Mouse (Mus musculus) midbrain, embryonic 16.5 days (tissue): ENCODE data around the gene Aco1. TPM values are rescaled to one million over a fixed set of nuclear protein-coding genes. Genes with fewer than 3 reads are reported as not detected.

Source experiments
- ATAC-seq: fragments of 200-750 bp; cut with Nextera tagmentation; 2 replicates; pipeline ENCODE4 v1.8.0; 2017; ENCODE audit warnings: moderate TSS enrichment
- H3K27ac ChIP-seq: fragments of 300-500 bp; sonication (generic); 2 replicates; pipeline ENCODE4 v1.5.1; 2014; ENCODE audit warnings: mild to moderate bottlenecking, low read length, mixed read lengths
- H3K27me3 ChIP-seq: fragments of 300-500 bp; sonication (generic); 2 replicates; pipeline ENCODE4 v1.6.1; 2014; ENCODE audit warnings: low read depth, low read length, mixed read lengths; ENCODE audit not compliant: control insufficient read depth, insufficient read depth
- H3K36me3 ChIP-seq: fragments of 300-500 bp; sonication (generic); 2 replicates; pipeline ENCODE4 v1.6.1; 2014; ENCODE audit warnings: mild to moderate bottlenecking, low read length, moderate library complexity, mixed read lengths; ENCODE audit not compliant: control insufficient read depth, insufficient read depth
- H3K4me1 ChIP-seq: fragments of 300-500 bp; sonication (generic); 2 replicates; pipeline ENCODE4 v1.6.1; 2014; ENCODE audit warnings: mild to moderate bottlenecking, low read length, mixed read lengths; ENCODE audit not compliant: control insufficient read depth, insufficient read depth
- H3K4me2 ChIP-seq: fragments of 300-500 bp; sonication (generic); 2 replicates; pipeline ENCODE4 v1.6.1; 2014; ENCODE audit warnings: mild to moderate bottlenecking, low read length, mixed read lengths
- H3K4me3 ChIP-seq: fragments of 300-500 bp; sonication (generic); 2 replicates; pipeline ENCODE4 v1.5.1; 2014; ENCODE audit warnings: low read depth, mild to moderate bottlenecking, low read length, moderate library complexity, mixed read lengths
- H3K9ac ChIP-seq: fragments of 300-500 bp; sonication (generic); 2 replicates; pipeline ENCODE4 v1.6.1; 2014; ENCODE audit warnings: low read depth, low read length, mixed read lengths
- H3K9me3 ChIP-seq: fragments of 300-500 bp; sonication (generic); replicated peaks from 2 replicates; pipeline ENCODE4 v1.6.1; 2014; ENCODE audit warnings: mild to moderate bottlenecking, low read length, mixed read lengths; ENCODE audit not compliant: control insufficient read depth, poor library complexity, severe bottlenecking
- WGBS: fragments of 180-500 bp; shearing (Covaris S2); extraction: QIAGEN DNeasy Blood & Tissue Kit; methylation state at CpG from one replicate; pipeline ENCODE4 v1.1.7; 2014; 5-methylcytosine and 5-hydroxymethylcytosine counted together
- polyA plus RNA-seq: library from polyadenylated mRNA; unstranded; fragments of >200 nt; fragmentation: Nextera tagmentation; extraction: Ambion mirVana; gene quantifications from 2 replicates; pipeline ENCODE4 v1.2.1, GENCODE M21; 2015

Aco1 gene
- polyA plus RNA-seq, 1 experiment from 2014 or later, result 46.0 TPM

DNA sequence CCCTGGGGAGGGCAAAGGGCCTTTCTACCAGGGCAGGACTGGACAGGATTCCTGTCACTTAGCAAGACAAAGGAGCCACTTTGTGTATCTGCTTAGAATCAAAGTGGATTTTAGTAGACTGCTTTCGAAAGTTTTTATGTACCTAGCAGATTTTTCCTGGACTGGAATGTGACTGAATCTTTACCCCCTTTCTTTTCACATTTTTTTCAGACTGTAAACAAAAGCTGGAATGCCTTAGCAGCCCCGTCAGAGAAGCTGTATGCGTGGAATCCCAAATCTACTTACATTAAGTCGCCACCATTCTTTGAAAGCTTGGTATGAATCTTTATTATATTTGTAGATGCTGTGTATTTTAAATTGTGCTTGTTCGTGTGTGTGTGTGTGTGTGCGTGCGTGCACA lies 45.1 kb downstream of the Aco1 start:
- Histone ChIP-seq H3K9ac (no peak overlapping the region), H3K27me3 (no peaks in the 10 kb centered on the region), H3K9me3 (no peaks in the 10 kb centered on the region), H3K27ac (no peak overlapping the region), H3K4me2 (no peak overlapping the region), H3K4me3 (no peak overlapping the region), H3K36me3 (peaks cover 41% of the 10 kb centered on the region), H3K4me1 (no peaks in the 10 kb centered on the region)
- no peak for ATAC-seq
- 89% methylated on average over 7 of the region's 7 CpGs for WGBS

DNA sequence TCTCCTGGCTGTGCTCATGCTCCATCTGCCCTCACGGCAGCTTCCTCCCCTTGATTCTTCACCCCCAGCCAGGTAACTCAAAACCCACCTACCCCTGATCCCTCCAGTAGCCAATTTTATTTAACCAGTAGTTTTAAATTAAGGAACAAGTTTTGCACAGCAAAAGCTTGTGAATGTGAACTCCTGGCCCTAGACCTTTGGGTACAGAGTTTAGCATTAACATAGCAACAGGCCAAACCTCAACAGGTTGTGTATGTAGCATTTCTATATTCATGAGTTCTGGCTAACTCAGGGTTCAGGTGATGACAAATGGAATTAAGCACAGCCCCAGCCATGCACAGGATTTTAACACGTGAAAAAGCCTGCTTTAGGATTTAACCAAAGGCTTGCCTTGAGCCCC lies 49.4 kb downstream of the Aco1 start:
- ATAC-seq, result no peak
- WGBS, result 77% methylated on average over 2 of the region's 2 CpGs

DNA sequence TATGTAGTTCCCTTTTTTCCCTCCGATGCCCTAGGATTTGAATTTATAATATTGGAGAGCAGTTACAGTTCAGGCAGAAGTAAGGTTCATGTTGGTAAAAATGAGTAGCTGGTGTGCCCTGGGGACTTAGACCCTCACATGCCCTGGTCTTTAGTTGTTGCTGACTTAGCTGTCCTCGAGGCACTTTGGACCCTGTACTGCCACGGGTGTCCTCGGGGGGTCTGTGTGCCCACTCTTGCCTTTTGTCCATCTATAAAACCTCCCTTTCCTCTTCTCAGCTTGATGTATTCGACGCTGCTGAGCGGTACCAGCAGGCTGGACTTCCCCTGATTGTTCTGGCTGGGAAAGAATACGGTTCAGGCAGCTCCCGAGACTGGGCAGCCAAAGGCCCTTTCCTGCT lies 50.6 kb downstream of the Aco1 start:
- WGBS, result 68% methylated on average over 9 of the region's 9 CpGs
- no peak overlapping the region for H3K9ac ChIP-seq
- H3K36me3 ChIP-seq, result peaks cover 42% of the 10 kb centered on the region
- H3K9me3 ChIP-seq, result no peaks in the 10 kb centered on the region
- ATAC-seq, result no peak
- no peaks in the 10 kb centered on the region for H3K27me3 ChIP-seq
- no peak overlapping the region for H3K4me2 ChIP-seq
- H3K4me3 ChIP-seq, result no peak overlapping the region
- H3K27ac ChIP-seq, result no peak overlapping the region
- no peaks in the 10 kb centered on the region for H3K4me1 ChIP-seq

More for the DNA sequence above, 49.4 kb downstream of the Aco1 start:
- no peak overlapping the region for H3K9ac ChIP-seq
- H3K27ac ChIP-seq, result no peak overlapping the region
- no peaks in the 10 kb centered on the region for H3K4me1 ChIP-seq
- H3K4me2 ChIP-seq, result no peak overlapping the region
- no peak overlapping the region for H3K4me3 ChIP-seq
- H3K27me3 ChIP-seq, result no peaks in the 10 kb centered on the region
- H3K9me3 ChIP-seq, result no peaks in the 10 kb centered on the region
- peaks cover 33% of the 10 kb centered on the region for H3K36me3 ChIP-seq

DNA sequence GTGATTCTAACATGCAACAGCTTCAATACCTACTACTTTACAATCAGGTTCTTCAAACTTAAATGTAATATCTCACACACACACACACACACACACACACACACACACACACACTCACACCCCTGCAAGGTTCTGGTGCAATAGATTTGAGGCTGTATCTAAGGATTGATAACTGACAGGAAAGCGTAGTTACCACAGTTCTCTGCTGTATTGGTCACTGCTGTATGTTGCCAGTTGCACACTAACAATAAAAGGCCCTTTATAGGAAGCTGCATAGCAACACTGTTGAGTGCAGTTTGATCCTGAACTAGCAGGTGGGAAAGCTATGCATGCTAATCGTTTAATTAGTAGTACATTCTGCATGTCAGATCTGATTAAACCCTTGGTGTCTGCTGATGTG lies 52.5 kb downstream of the Aco1 start:
- no peak for ATAC-seq
- WGBS, result 94% methylated on average over 2 of the region's 2 CpGs
- H3K27me3 ChIP-seq, result no peaks in the 10 kb centered on the region

DNA sequence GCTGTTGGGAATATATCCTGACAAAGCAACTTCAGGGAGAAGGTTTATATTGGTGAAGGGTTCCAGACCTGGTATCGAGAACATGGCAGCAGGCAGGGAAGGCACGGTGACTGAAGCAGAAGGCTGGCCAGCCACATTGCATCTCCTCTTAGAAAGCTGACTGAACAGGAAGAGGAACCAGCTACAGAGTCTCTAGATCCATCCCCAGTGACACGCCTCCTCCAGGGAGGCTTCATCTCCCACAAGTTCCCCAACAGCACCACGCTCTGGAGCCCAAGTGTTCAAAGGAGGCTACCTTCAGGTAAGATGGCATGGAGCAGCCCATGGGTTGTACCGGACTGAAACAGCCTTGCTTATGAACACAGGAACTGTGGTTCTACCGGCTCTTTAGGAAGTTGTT lies 59.3 kb downstream of the Aco1 start:
- H3K4me1 ChIP-seq, result no peaks in the 10 kb centered on the region
- 97% methylated on average over 6 of the region's 6 CpGs for WGBS
- H3K36me3 ChIP-seq, result peaks cover 22% of the 10 kb centered on the region
- no peaks in the 10 kb centered on the region for H3K27me3 ChIP-seq
- H3K27ac ChIP-seq, result no peak overlapping the region
- H3K9me3 ChIP-seq, result no peaks in the 10 kb centered on the region
- H3K4me3 ChIP-seq, result no peak overlapping the region
- no peak overlapping the region for H3K9ac ChIP-seq
- H3K4me2 ChIP-seq, result no peak overlapping the region
- no peak for ATAC-seq

More for the DNA sequence above, 52.5 kb downstream of the Aco1 start:
- Histone ChIP-seq H3K9me3 (no peaks in the 10 kb centered on the region), H3K4me3 (no peak overlapping the region), H3K4me1 (no peaks in the 10 kb centered on the region), H3K4me2 (no peak overlapping the region), H3K9ac (no peak overlapping the region), H3K27ac (no peak overlapping the region), H3K36me3 (peaks cover 36% of the 10 kb centered on the region)

DNA sequence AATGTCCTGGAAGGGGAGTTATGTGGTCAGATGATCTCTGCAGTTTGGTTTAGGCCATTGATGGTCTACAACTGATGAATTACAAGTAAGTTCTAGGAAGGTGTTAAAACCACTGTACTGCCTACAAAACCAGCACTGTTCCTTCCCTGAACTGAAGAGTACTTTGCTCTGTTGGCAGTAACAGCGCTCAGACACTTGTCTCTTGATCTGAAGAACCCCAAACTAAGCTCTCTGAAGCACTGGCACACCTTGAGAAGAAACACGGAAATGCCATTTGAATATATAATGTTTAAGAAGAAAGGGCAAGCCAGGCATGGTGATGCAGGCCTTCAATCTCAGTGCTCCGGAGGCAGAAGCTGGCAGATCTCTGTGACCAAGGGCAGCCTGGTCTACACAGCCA lies 61.5 kb downstream of the Aco1 start:
- 94% methylated on average over 3 of the region's 3 CpGs for WGBS
- Histone ChIP-seq H3K9me3 (no peaks in the 10 kb centered on the region), H3K27ac (no peak overlapping the region), H3K4me3 (no peak overlapping the region), H3K4me2 (no peak overlapping the region), H3K9ac (no peak overlapping the region), H3K27me3 (no peaks in the 10 kb centered on the region), H3K36me3 (peaks cover 6% of the 10 kb centered on the region; the same call in 1 of the 2 replicates), H3K4me1 (no peaks in the 10 kb centered on the region)
- no peak for ATAC-seq

DNA sequence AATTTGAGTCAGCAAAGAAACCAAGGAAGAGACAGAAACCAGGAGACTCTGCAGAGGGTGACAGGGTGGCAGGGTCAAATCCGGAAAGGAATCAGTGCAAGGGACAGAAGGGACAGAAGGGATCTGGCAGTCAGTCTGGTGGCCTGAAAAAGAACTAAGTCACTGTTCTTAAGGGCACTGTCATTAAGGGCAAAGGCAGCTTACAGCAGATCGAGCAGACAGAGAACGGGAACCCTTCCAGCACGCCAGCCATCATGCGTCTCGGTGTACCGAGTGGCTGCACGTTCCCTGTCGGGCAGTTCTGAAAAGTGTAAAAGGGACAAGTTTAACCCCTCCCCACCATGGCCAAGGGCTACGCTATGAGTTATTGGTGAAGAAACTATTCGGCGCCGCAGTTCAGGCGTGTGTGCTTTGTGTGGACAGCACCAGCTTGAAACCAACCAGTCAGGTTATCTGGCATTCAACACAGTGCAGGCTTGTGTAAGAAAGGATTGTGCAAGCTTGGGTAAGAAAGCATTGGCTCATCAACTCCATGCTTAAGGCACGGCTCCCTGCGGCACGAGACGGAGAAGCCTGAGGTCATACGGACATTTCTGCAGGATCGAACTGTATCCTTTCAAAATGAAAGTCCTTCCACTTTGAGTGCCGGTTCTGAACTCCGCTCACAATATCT lies 62.5 kb downstream of the Aco1 start:
- no peak overlapping the region for H3K27ac ChIP-seq
- 94% methylated on average over 22 of the region's 22 CpGs for WGBS
- no peak for ATAC-seq

DNA sequence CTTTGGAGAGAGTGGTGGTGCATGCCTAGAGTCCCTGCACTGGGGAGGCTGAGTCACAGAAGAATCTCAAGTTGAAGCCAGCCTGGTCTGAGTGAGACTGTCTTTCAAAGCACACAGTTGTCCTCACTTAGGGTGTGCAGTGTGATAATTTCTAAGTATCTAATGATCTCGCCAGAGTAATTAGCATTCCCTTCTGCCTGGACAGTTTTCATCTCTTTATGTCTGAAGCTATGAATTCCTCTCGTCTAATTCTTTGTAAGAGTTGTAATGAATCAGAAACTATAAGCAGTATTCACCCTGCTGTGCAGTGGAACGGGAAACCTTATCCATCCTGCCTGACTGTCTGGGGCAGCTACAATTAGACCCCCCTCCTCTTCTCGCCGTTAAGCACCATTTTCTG lies 64.8 kb downstream of the Aco1 start:
- Histone ChIP-seq H3K9ac (no peak overlapping the region), H3K9me3 (no peaks in the 10 kb centered on the region), H3K36me3 (0 out of 2 replicates have a peak, but pooled peaks cover 2% of the 10 kb centered on the region), H3K27ac (no peak overlapping the region), H3K4me1 (no peaks in the 10 kb centered on the region), H3K27me3 (no peaks in the 10 kb centered on the region), H3K4me2 (no peak overlapping the region), H3K4me3 (no peak overlapping the region)
- 65% methylated on average over 5 of the region's 5 CpGs for WGBS
- ATAC-seq, result no peak

More for the DNA sequence above, 62.5 kb downstream of the Aco1 start:
- Histone ChIP-seq H3K4me1 (no peaks in the 10 kb centered on the region), H3K36me3 (peaks cover 6% of the 10 kb centered on the region; the same call in 1 of the 2 replicates), H3K4me2 (no peak overlapping the region), H3K9me3 (no peaks in the 10 kb centered on the region), H3K9ac (no peak overlapping the region), H3K27me3 (no peaks in the 10 kb centered on the region), H3K4me3 (no peak overlapping the region)

DNA sequence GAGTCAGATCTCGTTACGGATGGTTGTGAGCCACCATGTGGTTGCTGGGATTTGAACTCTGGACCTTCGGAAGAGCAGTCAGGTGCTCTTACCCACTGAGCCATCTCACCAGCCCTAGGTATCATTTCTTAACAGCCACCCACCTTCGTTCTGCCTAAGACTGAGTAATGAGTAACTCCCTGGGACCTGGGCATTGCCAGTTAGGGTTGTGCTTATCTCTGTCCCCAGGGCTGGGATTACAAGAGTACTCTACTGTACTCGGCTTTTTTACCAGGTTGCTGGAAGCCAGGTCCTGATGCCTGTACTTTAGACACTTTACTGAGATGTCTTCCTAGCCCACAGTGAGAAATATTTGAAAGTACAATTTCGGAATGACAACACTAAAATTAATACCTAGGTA lies 69.3 kb downstream of the Aco1 start:
- H3K4me2 ChIP-seq, result no peak overlapping the region
- WGBS, result 96% methylated on average over 4 of the region's 6 CpGs
- no peak overlapping the region for H3K4me3 ChIP-seq
- H3K4me1 ChIP-seq, result no peaks in the 10 kb centered on the region
- no peaks in the 10 kb centered on the region for H3K27me3 ChIP-seq
- H3K36me3 ChIP-seq, result no peaks in the 10 kb centered on the region
- H3K27ac ChIP-seq, result no peak overlapping the region
- H3K9ac ChIP-seq, result no peak overlapping the region
- no peaks in the 10 kb centered on the region for H3K9me3 ChIP-seq
- ATAC-seq, result no peak
